In the genomic region with DNA sequence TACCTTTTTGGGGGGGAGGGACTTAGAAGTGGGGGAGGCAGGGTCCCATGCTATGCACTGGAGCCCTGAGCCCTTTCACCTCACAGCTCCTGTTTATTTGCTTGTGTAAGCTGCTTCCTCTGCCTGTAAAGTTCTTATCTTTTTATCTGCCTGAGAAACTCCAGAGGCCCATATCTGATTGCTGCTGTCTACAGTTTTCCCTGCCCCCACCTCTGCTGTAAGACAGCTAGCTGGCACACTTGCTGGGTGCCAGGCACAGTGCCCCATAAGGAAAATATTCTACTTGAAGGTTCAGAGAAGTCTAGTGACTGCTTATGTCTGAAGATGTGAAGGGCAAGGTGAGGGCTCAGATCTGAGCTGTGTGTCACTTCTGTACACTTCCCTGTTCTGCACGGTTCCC, we compare ENCODE assay signal across 15 mouse cellular contexts. TPM values are rescaled to one million over a fixed set of nuclear protein-coding genes. Genes with fewer than 3 reads are reported as not detected.
A peak's percentile ranks its signal among the peaks of the same experiment; 100 is the strongest.
DNase-seq lines count a peak whose midpoint lies in the region; ATAC-seq lines count a peak whose summit lies in the region.
"Had no signal": no experiment of that assay in that cellular context is flagged by ENCODE, and none has a peak within 500 bp of the region (broad histone marks: within the 10 kb centered on the region; RNA-seq: fewer than 3 reads in every experiment).

No protein-coding gene starts in this region.

- H3K36me3 ChIP-seq in liver, embryonic 12.5 days = peaks cover 50% of the 10 kb centered on the region

- no peak overlapping the region for H3K4me2 ChIP-seq in liver, embryonic 12.5 days
- H3K4me2 ChIP-seq: embryonic facial prominence, embryonic 13.5 days; heart, embryonic 13.5 days; hindbrain, embryonic 14.5 days had no signal

- no peak overlapping the region for H3K9ac ChIP-seq in liver, embryonic 12.5 days
- H3K9ac ChIP-seq: embryonic facial prominence, embryonic 13.5 days; heart, embryonic 13.5 days; hindbrain, embryonic 14.5 days had no signal

- DNase-seq in adrenal gland, postnatal 10 days = peak; percentile 31
- DNase-seq in adrenal gland, adult 2 months = no peak
- DNase-seq in liver = no peak
- peak; percentile 69 for DNase-seq in naive thymus-derived CD4-positive, alpha-beta T cell, adult 2 months (ENCODE audit: low read depth)
- DNase-seq in cerebellum, adult 18-20 months = no peak
- DNase-seq: right cerebral cortex, postnatal 25 days had no signal

- peaks cover 43% of the 10 kb centered on the region for H3K4me1 ChIP-seq in liver, embryonic 12.5 days
- H3K4me1 ChIP-seq: embryonic facial prominence, embryonic 13.5 days; forebrain, embryonic 10.5 days; limb, embryonic 10.5 days had no signal

- ATAC-seq in liver, embryonic 12.5 days = 0 out of 2 replicates have a peak, but pooled peaks have one; percentile 14
- ATAC-seq in common myeloid progenitor, adult 5-6 weeks (replicated peaks; ENCODE audit: low read depth, poor library complexity, severe bottlenecking) = peak; percentile 10; the same call in 1 of the 2 replicates
- no peak for ATAC-seq in frontal cortex, adult (ENCODE audit: low TSS enrichment)

- no peaks in the 10 kb centered on the region for H3K9me3 ChIP-seq in liver, embryonic 12.5 days (replicated peaks)
- H3K9me3 ChIP-seq: embryonic facial prominence, embryonic 13.5 days; limb, embryonic 10.5 days had no signal

- WGBS in liver, embryonic 12.5 days (ENCODE audit: insufficient replicate concordance) = 39% methylated on average over 1 of the region's 1 CpGs

- no peaks in the 10 kb centered on the region for H3K27me3 ChIP-seq in liver, embryonic 12.5 days (replicated peaks)
- H3K27me3 ChIP-seq: embryonic facial prominence, embryonic 13.5 days; heart, embryonic 13.5 days had no signal

- peak overlapping the region; percentile 7; the same call in 1 of the 2 replicates for H3K27ac ChIP-seq in liver, embryonic 12.5 days
- H3K27ac ChIP-seq: embryonic facial prominence, embryonic 13.5 days; forebrain, embryonic 10.5 days; heart, embryonic 13.5 days; hindbrain, embryonic 14.5 days; limb, embryonic 10.5 days had no signal

- H3K4me3 ChIP-seq in liver, embryonic 12.5 days = no peak overlapping the region
- H3K4me3 ChIP-seq: embryonic facial prominence, embryonic 13.5 days; forebrain, embryonic 10.5 days; heart, embryonic 13.5 days; limb, embryonic 10.5 days; myocyte had no signal

RNA-seq across cellular contexts. Expression of gene Pik3ip1, which starts 16.9 kb away (rescaled TPM):
- total RNA-seq in adrenal gland, postnatal 10 days (2021) = 10 to 100 TPM; 13.3 to 17.8 TPM
- total RNA-seq in adrenal gland, adult 2 months (2021) = 10 to 100 TPM in 1 of 2 experiments, 1 to 10 TPM in 1; 8.0 to 14.0 TPM
- 40.3 and 43.3 TPM in 2 replicates for polyA plus RNA-seq in adrenal gland, adult 2 months (2012; rRNA removed)
- polyA plus RNA-seq in liver, embryonic 12.5 days (2016; fragmentation: Nextera tagmentation; extraction: Ambion mirVana) = 1.8 and 2.1 TPM in 2 replicates
- total RNA-seq in common myeloid progenitor, adult 5-6 weeks (2017) = 26.5 and 33.6 TPM in 2 replicates

RNA-seq across cellular contexts. Expression of gene Patz1, which starts 24.6 kb away (rescaled TPM):
- 10 to 100 TPM; 31.2 to 38.5 TPM for total RNA-seq in adrenal gland, postnatal 10 days (2021)
- total RNA-seq in adrenal gland, adult 2 months (2021) = 10 to 100 TPM; 19.7 to 30.4 TPM
- polyA plus RNA-seq in adrenal gland, adult 2 months (2012; rRNA removed) = 73.0 and 73.9 TPM in 2 replicates
- 29.0 and 30.5 TPM in 2 replicates for polyA plus RNA-seq in liver, embryonic 12.5 days (2016; fragmentation: Nextera tagmentation; extraction: Ambion mirVana)
- 67.6 and 72.7 TPM in 2 replicates for total RNA-seq in common myeloid progenitor, adult 5-6 weeks (2017)

RNA-seq across cellular contexts. Expression of gene Drg1, which starts 47.1 kb away (rescaled TPM):
- total RNA-seq in adrenal gland, postnatal 10 days (2021) = 10 to 100 TPM; 84.3 to 91.6 TPM
- total RNA-seq in adrenal gland, adult 2 months (2021) = 100 to 1,000 TPM in 1 of 2 experiments, 10 to 100 TPM in 1; 86.3 to 104 TPM
- 5.4 and 7.2 TPM in 2 replicates for polyA plus RNA-seq in adrenal gland, adult 2 months (2012; rRNA removed)
- polyA plus RNA-seq in liver, embryonic 12.5 days (2016; fragmentation: Nextera tagmentation; extraction: Ambion mirVana) = 167 and 169 TPM in 2 replicates
- total RNA-seq in common myeloid progenitor, adult 5-6 weeks (2017) = 277 and 286 TPM in 2 replicates

Comparison
In these comparisons a context has a peak if more than half of its experiments do, and no peak if none do; other contexts are left out.
1. DNase-seq: peak in adrenal gland, postnatal 10 days (single experiment) and naive thymus-derived CD4-positive, alpha-beta T cell, adult 2 months (single experiment); none in adrenal gland, adult 2 months (single experiment), liver (single experiment) and cerebellum, adult 18-20 months (0 of 2).